Mouse (Mus musculus) erythroblast, embryonic 14.5 days (primary cell): ENCODE results near the gene Sh3glb1.

Source experiments
- GATA1 ChIP-seq: IDR thresholded peaks from 2 replicates; pipeline ENCODE4 v1.6.1; 2012; ENCODE audit warnings: low read length, inconsistent platforms, mixed read lengths
- TAL1 ChIP-seq: IDR thresholded peaks from 3 replicates; pipeline ENCODE4 v1.6.1; 2012; ENCODE audit warnings: low read length, inconsistent platforms, mixed read lengths

DNA sequence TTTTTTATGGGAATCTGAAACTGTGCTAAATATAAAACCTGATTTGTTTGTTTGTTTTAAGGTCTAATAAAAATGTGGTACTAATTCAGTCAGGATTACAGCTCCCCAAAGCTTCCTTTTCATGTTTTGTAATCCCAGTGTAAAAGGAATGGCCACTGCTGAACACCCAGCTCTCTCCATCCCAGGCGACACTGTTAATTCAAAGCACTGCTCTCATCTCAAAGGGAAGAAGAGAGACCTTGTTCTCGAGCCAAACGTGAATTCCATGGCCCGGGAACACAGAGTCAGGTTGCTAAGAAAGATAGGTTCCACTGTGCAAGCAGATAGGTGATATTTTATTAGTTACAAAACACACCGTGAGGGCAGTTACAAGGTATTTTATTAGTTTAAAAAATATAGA, 75.9 kb downstream of the Sh3glb1 start:
- TF ChIP-seq TAL1 (no peak), GATA1 (no peak)
